ENCODE assay signal across 18 mouse cellular contexts in the genomic region with DNA sequence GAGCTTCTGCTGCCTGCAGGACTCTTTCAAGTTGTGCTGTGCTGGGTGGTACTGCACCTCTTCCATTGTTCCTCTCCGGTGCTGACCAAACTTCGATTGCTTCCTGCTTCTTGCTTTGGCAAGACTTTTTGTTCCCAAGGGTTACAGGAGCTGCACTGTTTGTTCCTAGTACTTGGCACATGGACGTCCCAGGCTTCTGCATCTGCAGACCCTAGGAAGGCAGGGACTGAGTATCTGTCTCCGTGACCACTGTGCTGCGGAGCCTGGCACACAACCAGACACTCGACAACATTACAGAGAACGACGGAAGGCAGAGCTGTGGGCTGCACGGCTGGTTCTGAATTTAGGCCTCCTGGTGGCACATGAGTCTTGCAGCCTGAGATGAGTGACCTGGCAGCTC.
A peak's percentile ranks its signal among the peaks of the same experiment; 100 is the strongest.
DNase-seq lines count a peak whose midpoint lies in the region; TF ChIP-seq lines count a peak whose summit lies in the region.
"Had no signal": no experiment of that assay in that cellular context is flagged by ENCODE, and none has a peak within 500 bp of the region (broad histone marks: within the 10 kb centered on the region; RNA-seq: fewer than 3 reads in every experiment).

No protein-coding gene starts in this region.

- DNase-seq in gastrocnemius, adult 2 months = peak; percentile 60
- DNase-seq in gastrocnemius, postnatal 14 days = no peak
- peak; percentile 8 for DNase-seq in kidney, adult 2 months
- no peak for DNase-seq in kidney, postnatal 36 days
- DNase-seq in skeletal muscle tissue, adult 2 months (ENCODE audit: low read depth, low spot score) = peak; percentile 73
- no peak for DNase-seq in layer of hippocampus, adult 8-10 months (ENCODE audit: low spot score in 2 of 2)
- no peak for DNase-seq in cerebellum, adult 8-10 months
- DNase-seq: adrenal gland, adult 8-10 months; cerebellum, adult 11 months; kidney, adult 11 months; kidney, postnatal 10 days; thymus, postnatal 25 days had no signal

- WGBS in kidney, adult 2 months = 83% methylated on average over 9 of the region's 9 CpGs

- H3K36me3 ChIP-seq in kidney, adult 2 months (ENCODE audit: control insufficient read depth, insufficient read depth, low read length) = no peaks in the 10 kb centered on the region
- H3K36me3 ChIP-seq: liver, embryonic 15.5 days had no signal

- peak; percentile 13; the same call in 1 of the 2 replicates for TF ChIP-seq CTCF in gastrocnemius, adult 2 months (IDR thresholded peaks at IDR 0.05)
- TF ChIP-seq CTCF in kidney, adult 2 months (conservative IDR thresholded peaks at IDR 0.05; ENCODE audit: insufficient read depth, insufficient read length, low read depth, low read length) = no peak

- no peaks in the 10 kb centered on the region for H3K4me1 ChIP-seq in kidney, adult 2 months (ENCODE audit: control insufficient read depth, insufficient read depth, low read length)
- peaks cover 30% of the 10 kb centered on the region for H3K4me1 ChIP-seq in brown adipose tissue, adult 24 weeks (ENCODE audit: control insufficient read depth, insufficient read depth, insufficient read length, low read length)
- H3K4me1 ChIP-seq: embryonic facial prominence, embryonic 10.5 days; liver, embryonic 15.5 days; midbrain, embryonic 15.5 days had no signal

- H3K4me3 ChIP-seq in gastrocnemius, adult 2 months = no peak overlapping the region
- no peak overlapping the region for H3K4me3 ChIP-seq in kidney, adult 2 months (ENCODE audit: insufficient read depth, low read depth, low read length)
- no peak overlapping the region for H3K4me3 ChIP-seq in brown adipose tissue, adult 24 weeks (ENCODE audit: insufficient read depth, low read depth, low read length)
- H3K4me3 ChIP-seq: embryonic facial prominence, embryonic 10.5 days; forebrain, embryonic 13.5 days; liver, embryonic 15.5 days; midbrain, embryonic 15.5 days had no signal

- no peaks in the 10 kb centered on the region for H3K27me3 ChIP-seq in kidney, adult 2 months (replicated peaks; ENCODE audit: control insufficient read depth, insufficient read depth, low read length)
- H3K27me3 ChIP-seq: forebrain, embryonic 13.5 days; liver, embryonic 15.5 days; midbrain, embryonic 15.5 days had no signal

- H3K27ac ChIP-seq in gastrocnemius, adult 2 months = peak overlapping the region; percentile 57
- no peak overlapping the region for H3K27ac ChIP-seq in kidney, adult 2 months (ENCODE audit: insufficient read depth, low read depth, low read length)
- H3K27ac ChIP-seq in brown adipose tissue, adult 24 weeks (replicated peaks; ENCODE audit: low read depth, low read length) = peak overlapping the region; percentile 25
- H3K27ac ChIP-seq: embryonic facial prominence, embryonic 10.5 days; forebrain, embryonic 13.5 days; hindbrain, embryonic 14.5 days; liver, embryonic 15.5 days; midbrain, embryonic 15.5 days had no signal

- TF ChIP-seq POLR2A in kidney, adult 2 months (IDR thresholded peaks at IDR 0.05; ENCODE audit: low read depth, low read length) = no peak

- intact Hi-C loops in gastrocnemius, adult 2 months (cut with DNase I) = loop anchor here (5.0 kb wide), 1 partner anchor 126 kb away; no protein-coding TSS in a partner anchor
- intact Hi-C loops in gastrocnemius, postnatal 14 days (cut with DNase I; ENCODE audit: low total_unique reads) = no loop called here

Comparison
In these comparisons a context has a peak if more than half of its experiments do, and no peak if none do; other contexts are left out.
1. DNase-seq: peak in gastrocnemius, adult 2 months (single experiment), kidney, adult 2 months (single experiment) and skeletal muscle tissue, adult 2 months (single experiment); none in gastrocnemius, postnatal 14 days (single experiment), kidney, postnatal 36 days (0 of 2), layer of hippocampus, adult 8-10 months (0 of 2) and cerebellum, adult 8-10 months (single experiment).